Mouse (Mus musculus) kidney, postnatal 14 days (tissue): ENCODE measurements around the gene Prep.

ENCODE experiments used
- DNase-seq: peaks from one replicate; pipeline ENCODE4 v3.0.0; 2022; ENCODE audit warnings: mixed read lengths

The Prep gene

GRCm38 (mm10) chr10:45066931-45067308, at the start of gene Prep:
Gene Prep, plus strand, starts transcription at chr10:45067203.
- DNase-seq, result peak; percentile 96

GRCm38 (mm10) chr10:45017352-45017751, 49.7 kb upstream of the Prep start:
- DNase-seq, result no peak

- peak; percentile 29 for DNase-seq
Observed at GRCm38 (mm10) chr10:45017851-45018250, 49.2 kb upstream of the Prep start.

GRCm38 (mm10) chr10:45019418-45019817, 47.6 kb upstream of the Prep start:
- no peak for DNase-seq

- DNase-seq, result no peak
Observed at GRCm38 (mm10) chr10:45019849-45020248, 47.2 kb upstream of the Prep start.

- no peak for DNase-seq
Observed at GRCm38 (mm10) chr10:45020291-45020690, 46.7 kb upstream of the Prep start.

- no peak for DNase-seq
Observed at GRCm38 (mm10) chr10:45025184-45025583, 41.8 kb upstream of the Prep start.

GRCm38 (mm10) chr10:45026935-45027334, 40.1 kb upstream of the Prep start:
- DNase-seq, result no peak

GRCm38 (mm10) chr10:45045268-45045928, 21.6 kb upstream of the Prep start:
- DNase-seq, result peak; percentile 80

- no peak for DNase-seq
Observed at GRCm38 (mm10) chr10:45048158-45048557, 18.8 kb upstream of the Prep start.

- DNase-seq, result peak; percentile 45
Observed at GRCm38 (mm10) chr10:45048622-45049021, 18.4 kb upstream of the Prep start.

GRCm38 (mm10) chr10:45051125-45051744, 15.8 kb upstream of the Prep start:
- DNase-seq, result peak; percentile 77

GRCm38 (mm10) chr10:45058361-45058760, 8.6 kb upstream of the Prep start:
- DNase-seq, result no peak

GRCm38 (mm10) chr10:45060841-45061240, 6.2 kb upstream of the Prep start:
- no peak for DNase-seq

- no peak for DNase-seq
Observed at GRCm38 (mm10) chr10:45066131-45066930, 672 bp upstream of the Prep start.

- DNase-seq, result no peak
Observed at GRCm38 (mm10) chr10:45067436-45067925, 478 bp downstream of the Prep start.

GRCm38 (mm10) chr10:45069557-45069956, 2.6 kb downstream of the Prep start:
- no peak for DNase-seq

- DNase-seq, result peak; percentile 11
Observed at GRCm38 (mm10) chr10:45070362-45070761, 3.4 kb downstream of the Prep start.

GRCm38 (mm10) chr10:45070929-45071813, 4.2 kb downstream of the Prep start:
- peak; percentile 12 for DNase-seq

- DNase-seq, result no peak
Observed at GRCm38 (mm10) chr10:45072339-45072738, 5.3 kb downstream of the Prep start.

- no peak for DNase-seq
Observed at GRCm38 (mm10) chr10:45074543-45074942, 7.5 kb downstream of the Prep start.

- no peak for DNase-seq
Observed at GRCm38 (mm10) chr10:45075491-45076051, 8.6 kb downstream of the Prep start.
